In genomic region chr7:118313818-118314217, GRCm38 (mm10) we compare ENCODE assay signal across 9 mouse cellular contexts.
DNase-seq lines count a peak whose midpoint lies in the region; ATAC-seq lines count a peak whose summit lies in the region.
"Had no signal": no experiment of that assay in that cellular context is flagged by ENCODE, and none has a peak within 500 bp of the region (broad histone marks: within the 10 kb centered on the region; RNA-seq: fewer than 3 reads in every experiment).

No protein-coding gene starts in this region.

- H3K36me3 ChIP-seq in midbrain, embryonic 14.5 days (ENCODE audit: control insufficient read depth, insufficient read depth, low read length), result no peaks in the 10 kb centered on the region
- no peaks in the 10 kb centered on the region for H3K36me3 ChIP-seq in midbrain, embryonic 15.5 days (replicated peaks)
- no peaks in the 10 kb centered on the region for H3K36me3 ChIP-seq in embryonic facial prominence, embryonic 14.5 days (ENCODE audit: control insufficient read depth, insufficient read depth, low read length)

- ATAC-seq in frontal cortex, adult (ENCODE audit: low TSS enrichment), result peak; percentile 94
- no peak for ATAC-seq in midbrain, embryonic 14.5 days (ENCODE audit: low FRiP score, low TSS enrichment)
- ATAC-seq in midbrain, embryonic 15.5 days (replicated peaks), result no peak
- ATAC-seq in embryonic facial prominence, embryonic 14.5 days (ENCODE audit: low read depth), result no peak

- no peaks in the 10 kb centered on the region for H3K27me3 ChIP-seq in midbrain, embryonic 14.5 days (ENCODE audit: control insufficient read depth, insufficient read depth, low read length)
- no peaks in the 10 kb centered on the region for H3K27me3 ChIP-seq in midbrain, embryonic 15.5 days (replicated peaks)
- no peaks in the 10 kb centered on the region for H3K27me3 ChIP-seq in embryonic facial prominence, embryonic 14.5 days (replicated peaks; ENCODE audit: control insufficient read depth, insufficient read depth, low read length)

- no peak overlapping the region for H3K4me2 ChIP-seq in midbrain, embryonic 14.5 days (ENCODE audit: low read length)
- no peak overlapping the region for H3K4me2 ChIP-seq in midbrain, embryonic 15.5 days
- no peak overlapping the region for H3K4me2 ChIP-seq in embryonic facial prominence, embryonic 14.5 days (ENCODE audit: low read depth, low read length)

- no peak overlapping the region for H3K4me3 ChIP-seq in midbrain, embryonic 14.5 days (replicated peaks; ENCODE audit: low read depth, low read length)
- no peak overlapping the region for H3K4me3 ChIP-seq in midbrain, embryonic 15.5 days
- no peak overlapping the region for H3K4me3 ChIP-seq in embryonic facial prominence, embryonic 14.5 days (ENCODE audit: low read depth, low read length)
- H3K4me3 ChIP-seq: megakaryocyte, embryonic 14.5 days had no signal

- H3K9me3 ChIP-seq in midbrain, embryonic 14.5 days (ENCODE audit: control insufficient read depth, low read length), result no peaks in the 10 kb centered on the region
- H3K9me3 ChIP-seq in midbrain, embryonic 15.5 days, result no peaks in the 10 kb centered on the region
- H3K9me3 ChIP-seq in embryonic facial prominence, embryonic 14.5 days (ENCODE audit: control insufficient read depth, low read length), result no peaks in the 10 kb centered on the region
- H3K9me3 ChIP-seq: megakaryocyte, embryonic 14.5 days had no signal

- 74% methylated on average over 8 of the region's 8 CpGs for WGBS in midbrain, embryonic 14.5 days
- WGBS in midbrain, embryonic 15.5 days, result 71% methylated on average over 8 of the region's 8 CpGs
- WGBS in embryonic facial prominence, embryonic 14.5 days, result 48% methylated on average over 8 of the region's 8 CpGs

- no peak for DNase-seq in frontal cortex, postnatal 25 days (ENCODE audit: low spot score in 2 of 2)
- peak; percentile 61 for DNase-seq in midbrain, embryonic 14.5 days
- DNase-seq in embryonic facial prominence, embryonic 14.5 days (ENCODE audit: low spot score), result peak; percentile 59
- peak; percentile 20 for DNase-seq in skeletal muscle tissue, adult 2 months (ENCODE audit: low read depth, low spot score)
- no peak for DNase-seq in adrenal gland, adult 18-20 months (ENCODE audit: low spot score in 2 of 2)
- no peak for DNase-seq in T-cell, adult 2 months (ENCODE audit: low spot score)

- H3K27ac ChIP-seq in midbrain, embryonic 14.5 days (replicated peaks; ENCODE audit: low read depth, low read length), result no peak overlapping the region
- no peak overlapping the region for H3K27ac ChIP-seq in midbrain, embryonic 15.5 days
- no peak overlapping the region for H3K27ac ChIP-seq in embryonic facial prominence, embryonic 14.5 days (replicated peaks; ENCODE audit: low read depth, low read length)

- H3K4me1 ChIP-seq in midbrain, embryonic 14.5 days (ENCODE audit: control insufficient read depth, insufficient read depth, low read length), result no peaks in the 10 kb centered on the region
- H3K4me1 ChIP-seq in midbrain, embryonic 15.5 days, result no peaks in the 10 kb centered on the region
- no peaks in the 10 kb centered on the region for H3K4me1 ChIP-seq in embryonic facial prominence, embryonic 14.5 days (ENCODE audit: control insufficient read depth, insufficient read depth, low read length)

- H3K9ac ChIP-seq in midbrain, embryonic 14.5 days (replicated peaks; ENCODE audit: low read length), result no peak overlapping the region
- H3K9ac ChIP-seq in midbrain, embryonic 15.5 days, result no peak overlapping the region
- H3K9ac ChIP-seq in embryonic facial prominence, embryonic 14.5 days (ENCODE audit: low read depth, low read length), result no peak overlapping the region

Comparison
In these comparisons a context has a peak if more than half of its experiments do, and no peak if none do; other contexts are left out.
1. DNase-seq: peak in midbrain, embryonic 14.5 days (single experiment), embryonic facial prominence, embryonic 14.5 days (single experiment) and skeletal muscle tissue, adult 2 months (single experiment); none in frontal cortex, postnatal 25 days (0 of 2), adrenal gland, adult 18-20 months (0 of 2) and T-cell, adult 2 months (single experiment).